Mouse (Mus musculus) liver, adult 2 months (tissue): ENCODE measurements around the gene Dnajb5. TPM values are rescaled to one million over a fixed set of nuclear protein-coding genes. Genes with fewer than 3 reads are reported as not detected.
"Not testable (repeated sequence)": the region's sequence is repeated elsewhere in the genome, so short reads cannot be mapped to it uniquely, and the experiment has no call there.

Experiments
- DNase-seq: peaks from one replicate; pipeline ENCODE4 v3.0.0-alpha.2; 2011; ENCODE audit warnings: low read depth, low spot score; ENCODE audit errors: extremely low read depth
- H3K27ac ChIP-seq: fragments of 200-500 bp; replicated peaks from 2 replicates; pipeline ENCODE4 v1.5.1; 2012; ENCODE audit warnings: low read depth, mild to moderate bottlenecking, control low read depth, inconsistent platforms, low read length; ENCODE audit not compliant: insufficient read depth
- H3K27me3 ChIP-seq: fragments of 200-500 bp; 2 replicates; pipeline ENCODE4 v1.6.1; 2012; ENCODE audit warnings: mild to moderate bottlenecking, moderate library complexity, low read length, inconsistent platforms; ENCODE audit not compliant: control insufficient read depth, insufficient read depth
- H3K36me3 ChIP-seq: fragments of 200-500 bp; 2 replicates; pipeline ENCODE4 v1.6.1; 2012; ENCODE audit warnings: low read length, inconsistent platforms; ENCODE audit not compliant: control insufficient read depth, insufficient read depth
- H3K4me1 ChIP-seq: fragments of 200-500 bp; 2 replicates; pipeline ENCODE4 v1.6.1; 2011; ENCODE audit warnings: low read length; ENCODE audit not compliant: control insufficient read depth, insufficient read depth
- H3K4me3 ChIP-seq: fragments of 200-500 bp; 2 replicates; pipeline ENCODE4 v1.5.1; 2011; ENCODE audit warnings: low read depth, mild to moderate bottlenecking, control low read depth, low read length, moderate library complexity; ENCODE audit not compliant: insufficient read depth
- H3K79me2 ChIP-seq: fragments of 200-500 bp; 2 replicates; pipeline ENCODE4 v1.6.1; 2012; ENCODE audit warnings: inconsistent platforms, mild to moderate bottlenecking, low read length, moderate library complexity; ENCODE audit not compliant: control insufficient read depth, insufficient read depth
- H3K9ac ChIP-seq: fragments of 200-500 bp; 2 replicates; pipeline ENCODE4 v1.6.1; 2012; ENCODE audit warnings: low read depth, mild to moderate bottlenecking, control low read depth, inconsistent platforms, low read length
- CTCF ChIP-seq: fragments of 200-500 bp; IDR thresholded peaks from 2 replicates; pipeline ENCODE4 v1.5.1; 2011; ENCODE audit warnings: low read depth, low read length, control low read depth
- POLR2A ChIP-seq: fragments of 200-500 bp; IDR thresholded peaks from 2 replicates; pipeline ENCODE4 v1.6.1; 2011; ENCODE audit warnings: low read length, control low read depth; ENCODE audit not compliant: insufficient read depth; ENCODE audit errors: extremely low read depth
- WGBS: fragments of 180-500 bp; shearing (Covaris S2); methylation state at CpG from one replicate; pipeline ENCODE4 v1.1.7; 2018; 5-methylcytosine and 5-hydroxymethylcytosine counted together
- polyA plus RNA-seq: library from polyadenylated mRNA; depleted of rRNA; stranded (reverse); fragments of >200 nt; gene quantifications from 2 replicates; pipeline ENCODE4 v1.2.3, GENCODE M21; 2012
- total RNA-seq: library from RNA; depleted of rRNA; stranded (reverse); fragments of >200 nt; gene quantifications from 2 replicates; pipeline ENCODE4 v1.2.3, GENCODE M21; 2014

Dnajb5 gene
- total and polyA plus RNA-seq, 2 experiments: 0.83 to 2.8 TPM

- H3K4me1 ChIP-seq: no peaks in the 10 kb centered on the region
- no peak overlapping the region for H3K4me3 ChIP-seq
- no peak overlapping the region for H3K9ac ChIP-seq
- no peak for TF ChIP-seq POLR2A
- 0 out of 2 replicates have a peak, but pooled peaks have one; percentile 9 for TF ChIP-seq CTCF
- H3K27me3 ChIP-seq: no peaks in the 10 kb centered on the region
- no peaks in the 10 kb centered on the region for H3K79me2 ChIP-seq
- DNase-seq: no peak
- H3K27ac ChIP-seq: no peak overlapping the region
- WGBS: 87% methylated on average over 4 of the region's 4 CpGs
- H3K36me3 ChIP-seq: peaks cover 37% of the 10 kb centered on the region
Measured at GRCm38 (mm10) chr4:42978062-42978461, 28.4 kb downstream of the Dnajb5 start.

- not testable (repeated sequence) for H3K79me2 ChIP-seq, H3K27ac ChIP-seq, H3K4me3 ChIP-seq, H3K27me3 ChIP-seq, DNase-seq, H3K9ac ChIP-seq, H3K4me1 ChIP-seq
- 65% methylated on average over 8 of the region's 8 CpGs for WGBS
- H3K36me3 ChIP-seq: peaks cover 60% of the 10 kb centered on the region
Measured at GRCm38 (mm10) chr4:42980467-42980866, 30.9 kb downstream of the Dnajb5 start.

GRCm38 (mm10) chr4:42988296-42988695 lies 38.7 kb downstream of the Dnajb5 start:
- H3K27ac ChIP-seq: no peak overlapping the region
- H3K79me2 ChIP-seq: no peaks in the 10 kb centered on the region; the same call in 1 of the 2 replicates
- peaks cover 92% of the 10 kb centered on the region for H3K36me3 ChIP-seq
- no peak overlapping the region for H3K9ac ChIP-seq
- H3K4me3 ChIP-seq: no peak overlapping the region
- 91% methylated on average over 1 of the region's 1 CpGs for WGBS
- H3K27me3 ChIP-seq: no peaks in the 10 kb centered on the region
- no peaks in the 10 kb centered on the region for H3K4me1 ChIP-seq
- DNase-seq: no peak
- no peak for TF ChIP-seq CTCF
- TF ChIP-seq POLR2A: no peak

- Histone ChIP-seq H3K4me1 (peaks cover 11% of the 10 kb centered on the region; the same call in 1 of the 2 replicates), H3K27me3 (no peaks in the 10 kb centered on the region), H3K9ac (no peak overlapping the region), H3K4me3 (no peak overlapping the region), H3K36me3 (peaks cover 33% of the 10 kb centered on the region), H3K79me2 (peaks cover 11% of the 10 kb centered on the region; the same call in 1 of the 2 replicates), H3K27ac (no peak overlapping the region)
- DNase-seq: no peak
- 15% methylated on average over 2 of the region's 2 CpGs for WGBS
- TF ChIP-seq CTCF (no peak), POLR2A (no peak)
Measured at GRCm38 (mm10) chr4:42998022-42998421, 48.4 kb downstream of the Dnajb5 start.

- under 1% methylated on average over 51 of the region's 51 CpGs for WGBS
- peak overlapping the region; percentile 90 for H3K27ac ChIP-seq
- peak; percentile 75 for DNase-seq
- H3K4me1 ChIP-seq: peaks cover 11% of the 10 kb centered on the region; the same call in 1 of the 2 replicates
- peak overlapping the region; percentile 83 for H3K4me3 ChIP-seq
- no peaks in the 10 kb centered on the region for H3K27me3 ChIP-seq
- peaks cover 11% of the 10 kb centered on the region; the same call in 1 of the 2 replicates for H3K79me2 ChIP-seq
- no peak for TF ChIP-seq CTCF
- TF ChIP-seq POLR2A: no peak
- peaks cover 17% of the 10 kb centered on the region for H3K36me3 ChIP-seq
- peak overlapping the region; percentile 91 for H3K9ac ChIP-seq
Measured at GRCm38 (mm10) chr4:42999451-43000140, 50.0 kb downstream of the Dnajb5 start.

- H3K27me3 ChIP-seq, H3K36me3 ChIP-seq: not testable (repeated sequence)
- Histone ChIP-seq H3K4me3 (peak within 1 kb of the TSS; percentile 83), H3K4me1 (peaks cover 11% of the 10 kb centered on the region; the same call in 1 of the 2 replicates), H3K9ac (peak within 1 kb of the TSS; percentile 91), H3K79me2 (peaks cover 11% of the 10 kb centered on the region; the same call in 1 of the 2 replicates), H3K27ac (peak within 1 kb of the TSS; percentile 90)
- TF ChIP-seq POLR2A: 0 out of 2 replicates have a peak, but pooled peaks have one; percentile 32
- WGBS: 2% methylated on average over 53 of the region's 56 CpGs
- peak; percentile 97 for DNase-seq
Measured at GRCm38 (mm10) chr4:43000141-43000986, 50.8 kb downstream of the Dnajb5 start, which contains the start of gene Vcp. TSS of gene Vcp (minus strand) at chr4:43000507.
